Mouse (Mus musculus) right cerebral cortex, postnatal 14 days (tissue): ENCODE data around the gene Mtx1.
"Not testable (repeated sequence)": the region's sequence is repeated elsewhere in the genome, so short reads cannot be mapped to it uniquely, and the experiment has no call there.

Experiments used
- DNase-seq: peaks from one replicate; pipeline ENCODE4 v3.0.0; 2022

Mtx1 gene

GRCm38 (mm10) chr3:89179056-89179455 lies 47.8 kb downstream of the Mtx1 start:
- DNase-seq: no peak

GRCm38 (mm10) chr3:89178107-89178385 lies 48.8 kb downstream of the Mtx1 start:
- DNase-seq: no peak

GRCm38 (mm10) chr3:89177242-89178106 lies 49.4 kb downstream of the Mtx1 start, which contains the start of gene Scamp3:
TSS of gene Scamp3 (plus strand) at chr3:89177473.
- DNase-seq: peak; percentile 80

GRCm38 (mm10) chr3:89176421-89176820 lies 50.5 kb downstream of the Mtx1 start:
- no peak for DNase-seq

- no peak for DNase-seq
These were observed 51.3 kb downstream of the Mtx1 start for GRCm38 (mm10) chr3:89175544-89175943.

- DNase-seq: no peak
These were observed 52.0 kb downstream of the Mtx1 start for GRCm38 (mm10) chr3:89174844-89175243.

- no peak for DNase-seq
These were observed 59.9 kb downstream of the Mtx1 start for GRCm38 (mm10) chr3:89166945-89167344.

- DNase-seq: no peak
These were observed 61.5 kb downstream of the Mtx1 start for GRCm38 (mm10) chr3:89165268-89165870.

GRCm38 (mm10) chr3:89164506-89165267 lies 62.2 kb downstream of the Mtx1 start, which contains the start of gene Clk2:
TSS of gene Clk2 (plus strand) at chr3:89164795.
- peak; percentile 93 for DNase-seq

GRCm38 (mm10) chr3:89163643-89164245 lies 63.1 kb downstream of the Mtx1 start:
- no peak for DNase-seq

GRCm38 (mm10) chr3:89163123-89163522 lies 63.8 kb downstream of the Mtx1 start:
- no peak for DNase-seq

- no peak for DNase-seq
These were observed 65.1 kb downstream of the Mtx1 start for GRCm38 (mm10) chr3:89161786-89162185.

GRCm38 (mm10) chr3:89161207-89161606 lies 65.7 kb downstream of the Mtx1 start:
- DNase-seq: not testable (repeated sequence)

GRCm38 (mm10) chr3:89159616-89160344 lies 67.1 kb downstream of the Mtx1 start, which contains the start of gene Hcn3:
TSS of gene Hcn3 (minus strand) at chr3:89160196.
- DNase-seq: peak; percentile 74

GRCm38 (mm10) chr3:89159211-89159610 lies 67.7 kb downstream of the Mtx1 start:
- no peak for DNase-seq
